Mouse (Mus musculus): Measurements from ENCODE around the gene Abca15. TPM values are rescaled to one million over a fixed set of nuclear protein-coding genes. Genes with fewer than 3 reads are reported as not detected.

The Abca15 gene
- polyA plus RNA-seq (2012): not detected in 2 replicates

DNA sequence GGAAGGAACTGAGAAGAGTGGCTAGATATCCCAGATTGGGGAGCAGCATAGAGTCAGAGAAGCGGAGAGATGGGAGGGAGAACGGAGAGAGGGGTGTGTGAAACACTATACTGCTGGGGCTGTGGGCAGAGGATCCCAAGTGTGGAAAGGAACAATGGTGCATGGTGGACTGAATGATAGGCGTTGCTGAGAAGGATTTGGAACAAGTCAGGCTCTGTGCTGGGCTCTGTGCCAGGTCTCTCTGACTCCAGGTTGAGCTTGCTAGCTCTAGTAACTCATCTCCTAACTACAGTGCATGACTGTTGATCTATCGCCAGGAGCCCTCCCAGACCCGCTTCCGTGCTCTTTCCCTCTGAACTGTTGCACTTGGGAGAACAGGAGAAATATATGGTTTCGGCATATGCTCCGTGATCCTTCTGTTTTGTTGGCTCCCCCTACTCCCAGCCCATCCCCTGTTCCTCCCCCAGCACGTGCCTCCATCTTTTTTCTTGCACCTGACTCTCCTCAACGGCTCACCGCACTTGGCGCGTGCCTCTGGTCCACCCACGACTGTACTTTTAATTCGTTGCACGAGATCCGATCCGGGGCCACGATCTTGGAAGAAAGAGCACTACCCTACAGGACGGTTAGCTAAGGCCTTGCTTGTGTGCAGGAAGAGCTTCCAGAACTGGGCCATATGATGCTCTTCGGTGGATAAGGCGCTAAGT, at the start of gene Abca15:
Gene Abca15, plus strand, starts transcription at position 584 of the 707 bp plus-strand sequence.
- TF ChIP-seq GATA1 (IDR thresholded peaks at IDR 0.05; ENCODE audit: low read length): no peak

DNA sequence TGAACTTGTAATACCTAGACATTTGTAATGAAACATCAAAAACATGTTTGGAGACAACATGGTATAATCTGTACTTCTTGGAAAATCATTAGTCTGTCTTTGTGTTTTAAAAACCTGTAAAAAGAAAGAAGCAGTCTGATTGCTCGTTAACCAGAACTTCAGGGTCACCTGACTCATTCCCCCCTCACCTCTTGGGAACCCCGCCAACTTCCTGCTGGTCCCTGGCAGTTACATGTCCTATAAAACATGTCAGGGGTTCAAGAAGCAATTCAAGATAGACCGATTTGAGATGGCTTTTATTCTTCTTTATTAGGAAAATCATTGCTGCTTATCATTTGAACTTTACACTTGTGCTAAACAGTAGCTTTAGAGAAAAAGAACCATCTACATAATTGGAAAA, 43.2 kb upstream of the Abca15 start:
- TF ChIP-seq GATA1 (IDR thresholded peaks at IDR 0.05; ENCODE audit: low read length): no peak

DNA sequence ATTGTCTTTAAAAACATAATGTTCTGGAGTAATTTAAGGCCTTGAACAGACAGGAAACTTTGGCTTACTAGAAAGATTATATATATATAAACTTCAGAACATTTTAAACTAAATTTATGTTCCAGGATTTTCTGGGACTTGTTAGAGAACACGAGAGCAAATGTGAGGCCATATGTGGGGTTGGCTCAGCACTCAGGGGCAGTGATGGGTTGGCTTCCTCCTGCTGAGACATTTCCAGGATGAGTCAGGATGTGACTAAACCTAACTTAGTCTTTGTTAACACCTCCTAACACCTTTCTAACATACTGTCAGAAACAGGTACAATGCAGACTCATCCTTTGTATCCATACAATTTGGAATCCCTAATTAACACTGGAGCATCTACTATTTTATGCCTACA, 12.4 kb upstream of the Abca15 start:
- no peak for TF ChIP-seq GATA1 (IDR thresholded peaks at IDR 0.05; ENCODE audit: low read length)

DNA sequence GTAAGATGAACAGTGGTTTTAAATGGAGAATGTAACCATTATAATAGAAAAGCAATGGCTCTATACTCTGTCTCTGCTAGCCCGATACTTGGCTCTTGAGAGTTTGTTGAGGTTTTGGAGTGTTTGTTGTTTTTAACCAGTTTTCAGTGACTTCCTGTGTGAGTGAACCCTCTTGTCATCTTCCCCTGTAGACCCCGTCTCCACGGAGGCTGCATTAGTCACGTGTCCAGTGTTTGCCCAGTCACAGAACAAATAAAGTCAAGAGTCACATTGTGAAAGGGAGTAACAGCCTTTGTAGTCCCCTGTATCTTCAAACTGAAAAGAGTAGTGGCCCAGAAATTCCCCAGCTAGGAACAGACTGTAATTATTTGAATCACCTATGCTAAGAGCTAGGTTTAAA, 5.5 kb upstream of the Abca15 start:
- TF ChIP-seq GATA1 (IDR thresholded peaks at IDR 0.05; ENCODE audit: low read length): no peak

DNA sequence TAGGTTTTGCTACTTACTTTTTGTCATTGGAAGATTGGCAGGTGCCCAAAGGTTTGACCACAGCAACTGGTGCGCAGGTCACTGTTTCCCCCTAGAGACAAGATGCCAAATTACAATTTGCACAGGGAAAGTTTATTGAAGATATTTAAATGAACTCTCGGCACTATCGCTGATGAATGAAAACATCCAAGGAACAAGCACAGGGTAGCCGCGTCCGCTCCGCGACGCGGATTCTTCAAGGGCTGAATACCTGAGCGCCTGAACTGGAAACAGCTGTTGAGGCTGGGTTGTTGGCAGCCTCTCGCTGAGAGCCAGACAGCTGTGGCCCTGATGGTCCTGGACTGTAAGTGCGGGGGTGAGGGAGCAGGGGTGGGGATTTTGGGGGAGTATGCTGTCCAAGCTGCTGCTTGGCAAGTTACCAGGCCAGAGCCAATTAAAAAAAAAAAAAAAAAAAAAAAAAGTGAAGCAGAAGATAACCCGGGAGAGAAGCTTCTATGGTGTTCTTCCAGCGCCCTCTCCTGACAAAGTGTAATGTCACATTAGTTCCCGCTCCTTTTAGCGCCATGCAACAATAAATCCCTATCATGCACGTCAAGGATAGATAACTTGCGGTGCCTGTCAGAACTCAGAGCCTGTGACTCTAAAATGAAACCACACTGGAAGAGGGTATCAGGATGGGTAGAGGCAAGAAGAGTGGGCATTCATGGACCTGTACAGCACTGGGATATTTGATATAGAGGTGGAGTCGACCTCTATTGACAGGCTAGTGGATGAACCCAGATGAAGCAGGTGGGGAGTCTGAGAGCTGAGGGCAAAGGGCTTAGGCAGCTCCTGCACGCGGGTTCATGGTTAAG, 1.0 kb upstream of the Abca15 start:
- TF ChIP-seq GATA1 (IDR thresholded peaks at IDR 0.05; ENCODE audit: low read length): no peak

DNA sequence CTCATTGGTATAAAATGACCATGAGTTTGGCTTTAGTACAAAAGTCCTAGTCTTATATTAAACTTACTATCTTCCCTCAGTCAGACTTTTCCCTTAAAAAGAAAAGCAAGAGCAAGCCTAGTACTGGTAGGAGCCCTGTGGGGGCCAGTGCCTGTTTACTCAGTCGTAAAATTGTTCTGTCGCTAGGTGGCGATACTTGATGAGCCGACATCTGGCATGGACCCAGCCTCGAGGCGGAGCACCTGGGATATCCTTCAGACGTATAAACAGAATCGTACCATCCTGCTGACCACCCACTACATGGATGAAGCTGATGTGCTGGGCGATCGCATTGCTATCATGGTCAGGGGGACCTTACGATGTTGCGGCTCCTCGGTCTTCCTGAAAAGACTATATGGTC, 32.7 kb downstream of the Abca15 start:
- no peak for TF ChIP-seq GATA1 (IDR thresholded peaks at IDR 0.05; ENCODE audit: low read length)

DNA sequence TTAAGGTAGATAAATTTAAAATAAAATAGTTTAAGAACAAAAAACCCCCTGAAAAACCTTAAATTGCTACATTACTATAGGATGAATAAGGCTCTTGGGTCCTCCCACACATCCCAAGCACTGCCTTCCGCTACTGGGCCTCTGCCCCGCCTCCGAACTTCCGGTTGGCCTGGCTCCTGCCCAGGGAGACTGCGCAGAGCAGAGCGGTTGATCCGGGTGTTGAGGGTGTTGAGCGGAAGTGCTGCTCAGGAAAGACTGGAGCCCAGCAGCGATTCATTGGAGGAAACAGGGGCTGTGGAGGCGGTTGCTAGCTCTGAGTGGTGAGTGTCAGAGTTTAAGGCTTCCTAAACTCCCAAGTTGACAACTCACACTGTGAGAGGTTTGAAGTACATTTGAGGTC, 81.0 kb downstream of the Abca15 start, which contains the start of gene Abca16:
Gene Abca16, plus strand, starts transcription at position 201 of the 400 bp plus-strand sequence.
- no peak for TF ChIP-seq GATA1 (IDR thresholded peaks at IDR 0.05; ENCODE audit: low read length)

DNA sequence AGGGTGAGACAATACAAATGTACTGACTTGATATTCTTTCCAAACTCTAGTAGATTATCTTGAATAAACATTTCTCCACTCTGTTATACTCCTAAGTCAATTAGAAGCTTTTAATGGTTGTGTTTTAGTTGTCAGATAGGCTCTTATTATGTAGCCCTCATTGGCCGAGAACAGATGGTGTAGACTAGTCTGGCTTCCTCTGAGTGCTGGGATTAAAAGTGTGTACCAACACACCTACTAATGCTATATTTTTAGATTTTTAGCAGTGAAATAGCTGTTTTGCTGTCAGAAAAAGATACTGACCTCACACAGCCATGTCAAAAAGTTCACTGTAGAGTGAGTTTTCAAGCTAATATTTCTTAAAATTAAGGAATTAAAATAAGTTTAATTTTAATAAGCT, 83.9 kb downstream of the Abca15 start:
- no peak for TF ChIP-seq GATA1 (IDR thresholded peaks at IDR 0.05; ENCODE audit: low read length)

DNA sequence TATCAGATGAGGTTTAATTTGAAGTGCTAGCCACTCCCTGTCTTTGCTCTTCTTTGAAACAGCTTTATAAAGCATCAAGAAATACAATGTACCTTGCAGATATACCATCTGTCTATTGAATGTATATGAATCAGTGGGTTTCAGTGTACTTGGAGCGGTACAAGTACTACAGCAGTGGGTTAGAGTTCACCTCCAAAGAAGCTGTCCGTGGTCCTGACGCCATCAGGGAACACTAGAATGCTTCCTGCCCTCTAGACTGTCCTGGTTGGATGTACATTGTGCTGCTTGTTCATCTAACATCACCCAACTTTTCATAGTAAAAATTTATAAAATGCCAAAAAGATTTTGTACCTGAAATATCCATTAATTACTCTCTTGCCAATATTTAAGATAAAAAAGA, 98.2 kb downstream of the Abca15 start:
- no peak for TF ChIP-seq GATA1 (IDR thresholded peaks at IDR 0.05; ENCODE audit: low read length)

DNA sequence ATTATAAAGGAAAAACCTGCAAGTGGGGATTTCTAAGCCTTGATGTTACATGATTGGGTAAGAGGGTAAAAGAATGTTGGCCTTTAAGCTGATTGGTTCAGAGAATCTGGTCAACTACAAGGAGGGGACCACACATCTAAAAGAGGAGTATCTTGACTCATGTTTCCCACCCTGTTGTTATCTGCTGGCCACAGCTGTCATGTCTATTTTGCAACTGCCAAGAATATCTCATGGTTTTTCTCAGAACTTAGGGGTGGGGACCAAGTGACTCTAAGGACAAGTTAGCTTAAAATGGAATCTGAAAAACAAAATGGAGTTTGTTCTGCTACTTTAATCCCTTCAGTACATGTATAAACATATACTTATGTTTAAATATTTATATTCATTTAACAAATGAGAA, 103.0 kb downstream of the Abca15 start:
- TF ChIP-seq GATA1 (IDR thresholded peaks at IDR 0.05; ENCODE audit: low read length): no peak

Other genes starting within 250 kb of the Abca15 start
- gene Dnah3, start 233.4 kb upstream of the Abca15 start, polyA plus RNA-seq (2012): not detected in 2 replicates
- gene Tmem159, start 226.3 kb upstream of the Abca15 start, polyA plus RNA-seq (2012): not detected in 2 replicates
- gene Zp2, start 183.4 kb upstream of the Abca15 start, polyA plus RNA-seq (2012): not detected in 2 replicates
- gene Anks4b, start 154.8 kb upstream of the Abca15 start, polyA plus RNA-seq (2012): not detected in 2 replicates
- gene Crym, start 126.6 kb upstream of the Abca15 start, polyA plus RNA-seq (2012): not detected in 2 replicates
- gene Abca14, start 124.7 kb upstream of the Abca15 start, polyA plus RNA-seq (2012): not detected in 2 replicates
- not detected in 2 replicates for gene Abca16, start 81.0 kb downstream of the Abca15 start, polyA plus RNA-seq (2012)